Mouse (Mus musculus): Measurements from ENCODE around the gene Gm9999. TPM values are rescaled to one million over a fixed set of nuclear protein-coding genes. Genes with fewer than 3 reads are reported as not detected.
"Not testable (repeated sequence)": the region's sequence is repeated elsewhere in the genome, so short reads cannot be mapped to it uniquely, and the experiment has no call there.

Gm9999 gene
- polyA plus RNA-seq, 1 experiment from 2014 or later = not detected

- H3K9ac ChIP-seq (ENCODE audit: low read depth, low read length) = no peak overlapping the region
- no peak overlapping the region for H3K27ac ChIP-seq (ENCODE audit: low read length)
- H3K4me2 ChIP-seq (ENCODE audit: low read length) = no peak overlapping the region
- peaks cover 4% of the 10 kb centered on the region for H3K27me3 ChIP-seq (ENCODE audit: control insufficient read depth, insufficient read depth, low read depth, low read length)
- no peaks in the 10 kb centered on the region for H3K36me3 ChIP-seq (ENCODE audit: control insufficient read depth, insufficient read depth, low read length)
- H3K4me3 ChIP-seq (ENCODE audit: low read depth, low read length) = no peak overlapping the region
- H3K9me3 ChIP-seq (replicated peaks; ENCODE audit: control insufficient read depth, low read length, poor library complexity, severe bottlenecking) = no peaks in the 10 kb centered on the region
- no peak for ATAC-seq
- 87% methylated on average over 7 of the region's 7 CpGs for WGBS
- no peaks in the 10 kb centered on the region for H3K4me1 ChIP-seq (ENCODE audit: control insufficient read depth, insufficient read depth, low read length)
Observed at GRCm38 (mm10) chr7:46964070-46964469, 19.3 kb upstream of the Gm9999 start.

GRCm38 (mm10) chr7:46969898-46970297 lies 13.5 kb upstream of the Gm9999 start:
- H3K9me3 ChIP-seq (replicated peaks; ENCODE audit: control insufficient read depth, low read length, poor library complexity, severe bottlenecking) = no peaks in the 10 kb centered on the region
- no peak for ATAC-seq

GRCm38 (mm10) chr7:46974648-46975047 lies 8.7 kb upstream of the Gm9999 start:
- Histone ChIP-seq H3K4me3 (ENCODE audit: low read depth, low read length) (no peak overlapping the region), H3K27ac (ENCODE audit: low read length) (no peak overlapping the region), H3K9ac (ENCODE audit: low read depth, low read length) (no peak overlapping the region), H3K4me1 (ENCODE audit: control insufficient read depth, insufficient read depth, low read length) (no peaks in the 10 kb centered on the region), H3K4me2 (ENCODE audit: low read length) (no peak overlapping the region), H3K27me3 (ENCODE audit: control insufficient read depth, insufficient read depth, low read depth, low read length) (no peaks in the 10 kb centered on the region), H3K36me3 (ENCODE audit: control insufficient read depth, insufficient read depth, low read length) (no peaks in the 10 kb centered on the region), H3K9me3 (replicated peaks; ENCODE audit: control insufficient read depth, low read length, poor library complexity, severe bottlenecking) (no peaks in the 10 kb centered on the region)
- whole genome bisulfite sequencing = 95% methylated on average over 4 of the region's 4 CpGs
- no peak for ATAC-seq

More at GRCm38 (mm10) chr7:46969898-46970297, 13.5 kb upstream of the Gm9999 start:
- Histone ChIP-seq H3K36me3 (ENCODE audit: control insufficient read depth, insufficient read depth, low read length) (no peaks in the 10 kb centered on the region), H3K27me3 (ENCODE audit: control insufficient read depth, insufficient read depth, low read depth, low read length) (no peaks in the 10 kb centered on the region), H3K4me2 (ENCODE audit: low read length) (no peak overlapping the region), H3K9ac (ENCODE audit: low read depth, low read length) (no peak overlapping the region), H3K27ac (ENCODE audit: low read length) (no peak overlapping the region), H3K4me3 (ENCODE audit: low read depth, low read length) (no peak overlapping the region), H3K4me1 (ENCODE audit: control insufficient read depth, insufficient read depth, low read length) (no peaks in the 10 kb centered on the region)
- WGBS = 94% methylated on average over 4 of the region's 4 CpGs

GRCm38 (mm10) chr7:46975456-46975855 lies 7.9 kb upstream of the Gm9999 start:
- Histone ChIP-seq H3K9me3 (replicated peaks; ENCODE audit: control insufficient read depth, low read length, poor library complexity, severe bottlenecking) (no peaks in the 10 kb centered on the region), H3K36me3 (ENCODE audit: control insufficient read depth, insufficient read depth, low read length) (no peaks in the 10 kb centered on the region), H3K9ac (ENCODE audit: low read depth, low read length) (no peak overlapping the region), H3K4me1 (ENCODE audit: control insufficient read depth, insufficient read depth, low read length) (no peaks in the 10 kb centered on the region), H3K4me3 (ENCODE audit: low read depth, low read length) (no peak overlapping the region), H3K4me2 (ENCODE audit: low read length) (no peak overlapping the region), H3K27me3 (ENCODE audit: control insufficient read depth, insufficient read depth, low read depth, low read length) (no peaks in the 10 kb centered on the region), H3K27ac (ENCODE audit: low read length) (no peak overlapping the region)
- 92% methylated on average over 11 of the region's 11 CpGs for WGBS
- no peak for ATAC-seq

GRCm38 (mm10) chr7:46985718-46986505 lies 2.5 kb downstream of the Gm9999 start:
- no peak overlapping the region for H3K4me2 ChIP-seq (ENCODE audit: low read length)
- H3K4me1 ChIP-seq (ENCODE audit: control insufficient read depth, insufficient read depth, low read length) = no peaks in the 10 kb centered on the region
- no peak overlapping the region for H3K27ac ChIP-seq (ENCODE audit: low read length)
- H3K4me3 ChIP-seq (ENCODE audit: low read depth, low read length) = no peak overlapping the region
- H3K9ac ChIP-seq (ENCODE audit: low read depth, low read length) = no peak overlapping the region
- no peaks in the 10 kb centered on the region for H3K9me3 ChIP-seq (replicated peaks; ENCODE audit: control insufficient read depth, low read length, poor library complexity, severe bottlenecking)
- ATAC-seq = no peak
- H3K27me3 ChIP-seq (ENCODE audit: control insufficient read depth, insufficient read depth, low read depth, low read length) = no peaks in the 10 kb centered on the region
- H3K36me3 ChIP-seq (ENCODE audit: control insufficient read depth, insufficient read depth, low read length) = no peaks in the 10 kb centered on the region
- WGBS = 64% methylated on average over 8 of the region's 8 CpGs

GRCm38 (mm10) chr7:46986646-46987045 lies 3.3 kb downstream of the Gm9999 start:
- H3K9me3 ChIP-seq (replicated peaks; ENCODE audit: control insufficient read depth, low read length, poor library complexity, severe bottlenecking) = no peaks in the 10 kb centered on the region
- H3K4me3 ChIP-seq (ENCODE audit: low read depth, low read length) = no peak overlapping the region
- ATAC-seq = no peak
- no peak overlapping the region for H3K9ac ChIP-seq (ENCODE audit: low read depth, low read length)
- 0 out of 2 replicates have a peak, but pooled peaks cover 4% of the 10 kb centered on the region for H3K36me3 ChIP-seq (ENCODE audit: control insufficient read depth, insufficient read depth, low read length)
- 58% methylated on average over 5 of the region's 5 CpGs for WGBS
- H3K27ac ChIP-seq (ENCODE audit: low read length) = no peak overlapping the region
- H3K4me2 ChIP-seq (ENCODE audit: low read length) = no peak overlapping the region
- no peaks in the 10 kb centered on the region for H3K27me3 ChIP-seq (ENCODE audit: control insufficient read depth, insufficient read depth, low read depth, low read length)
- H3K4me1 ChIP-seq (ENCODE audit: control insufficient read depth, insufficient read depth, low read length) = no peaks in the 10 kb centered on the region

- Histone ChIP-seq H3K4me2 (ENCODE audit: low read length) (no peak overlapping the region), H3K27ac (ENCODE audit: low read length) (no peak overlapping the region), H3K9me3 (replicated peaks; ENCODE audit: control insufficient read depth, low read length, poor library complexity, severe bottlenecking) (no peaks in the 10 kb centered on the region), H3K27me3 (ENCODE audit: control insufficient read depth, insufficient read depth, low read depth, low read length) (no peaks in the 10 kb centered on the region), H3K9ac (ENCODE audit: low read depth, low read length) (no peak overlapping the region), H3K36me3 (ENCODE audit: control insufficient read depth, insufficient read depth, low read length) (0 out of 2 replicates have a peak, but pooled peaks cover 5% of the 10 kb centered on the region), H3K4me3 (ENCODE audit: low read depth, low read length) (no peak overlapping the region), H3K4me1 (ENCODE audit: control insufficient read depth, insufficient read depth, low read length) (no peaks in the 10 kb centered on the region)
- ATAC-seq = no peak
- WGBS = 68% methylated on average over 2 of the region's 2 CpGs
Observed at GRCm38 (mm10) chr7:46987073-46987472, 3.7 kb downstream of the Gm9999 start.

- 81% methylated on average over 4 of the region's 4 CpGs for whole genome bisulfite sequencing
- not testable (repeated sequence) for H3K4me3 ChIP-seq (ENCODE audit: low read depth, low read length); H3K27me3 ChIP-seq (ENCODE audit: control insufficient read depth, insufficient read depth, low read depth, low read length); H3K27ac ChIP-seq (ENCODE audit: low read length); H3K9me3 ChIP-seq (replicated peaks; ENCODE audit: control insufficient read depth, low read length, poor library complexity, severe bottlenecking); H3K4me2 ChIP-seq (ENCODE audit: low read length); H3K4me1 ChIP-seq (ENCODE audit: control insufficient read depth, insufficient read depth, low read length); ATAC-seq; H3K9ac ChIP-seq (ENCODE audit: low read depth, low read length)
- H3K36me3 ChIP-seq (ENCODE audit: control insufficient read depth, insufficient read depth, low read length) = peaks cover 17% of the 10 kb centered on the region
Observed at GRCm38 (mm10) chr7:46989387-46989786, 6.0 kb downstream of the Gm9999 start.

- no peak overlapping the region for H3K4me3 ChIP-seq (ENCODE audit: low read depth, low read length)
- no peak overlapping the region for H3K4me2 ChIP-seq (ENCODE audit: low read length)
- no peak overlapping the region for H3K27ac ChIP-seq (ENCODE audit: low read length)
- ATAC-seq = no peak
- H3K36me3 ChIP-seq (ENCODE audit: control insufficient read depth, insufficient read depth, low read length) = peaks cover 32% of the 10 kb centered on the region
- no peaks in the 10 kb centered on the region for H3K27me3 ChIP-seq (ENCODE audit: control insufficient read depth, insufficient read depth, low read depth, low read length)
- H3K9ac ChIP-seq (ENCODE audit: low read depth, low read length) = no peak overlapping the region
- no peaks in the 10 kb centered on the region for H3K4me1 ChIP-seq (ENCODE audit: control insufficient read depth, insufficient read depth, low read length)
- 86% methylated on average over 8 of the region's 8 CpGs for WGBS
- no peaks in the 10 kb centered on the region for H3K9me3 ChIP-seq (replicated peaks; ENCODE audit: control insufficient read depth, low read length, poor library complexity, severe bottlenecking)
Observed at GRCm38 (mm10) chr7:46993079-46993478, 9.7 kb downstream of the Gm9999 start.
